Mouse (Mus musculus): Measurements from ENCODE around the gene Plekha4. TPM values are rescaled to one million over a fixed set of nuclear protein-coding genes. Genes with fewer than 3 reads are reported as not detected.

The Plekha4 gene
- polyA plus RNA-seq, 1 experiment: 3.3 TPM

GRCm38 (mm10) chr7:45565446-45565845 lies 39.3 kb downstream of the Plekha4 start:
- Histone ChIP-seq H3K4me1 (ENCODE audit: control insufficient read depth, insufficient read depth, insufficient read length, low read length) (peaks cover 4% of the 10 kb centered on the region; the same call in 1 of the 2 replicates), H3K4me3 (ENCODE audit: insufficient read depth, low read depth, low read length) (no peak overlapping the region), H3K27ac (replicated peaks; ENCODE audit: low read depth, low read length) (no peak overlapping the region)

- no peak overlapping the region for H3K4me3 ChIP-seq (ENCODE audit: insufficient read depth, low read depth, low read length)
- H3K4me1 ChIP-seq (ENCODE audit: control insufficient read depth, insufficient read depth, insufficient read length, low read length): peaks cover 9% of the 10 kb centered on the region
- no peak overlapping the region; the same call in 1 of the 2 replicates for H3K27ac ChIP-seq (replicated peaks; ENCODE audit: low read depth, low read length)
Measured at GRCm38 (mm10) chr7:45567112-45567779, 41.1 kb downstream of the Plekha4 start.

- Histone ChIP-seq H3K4me3 (ENCODE audit: insufficient read depth, low read depth, low read length) (peak overlapping the region; percentile 43), H3K4me1 (ENCODE audit: control insufficient read depth, insufficient read depth, insufficient read length, low read length) (peaks cover 9% of the 10 kb centered on the region), H3K27ac (replicated peaks; ENCODE audit: low read depth, low read length) (peak overlapping the region; percentile 44)
Measured at GRCm38 (mm10) chr7:45567780-45568516, 41.8 kb downstream of the Plekha4 start.

GRCm38 (mm10) chr7:45568601-45569473 lies 42.7 kb downstream of the Plekha4 start:
- H3K4me1 ChIP-seq (ENCODE audit: control insufficient read depth, insufficient read depth, insufficient read length, low read length): peaks cover 9% of the 10 kb centered on the region
- peak overlapping the region; percentile 19; the same call in 1 of the 2 replicates for H3K4me3 ChIP-seq (ENCODE audit: insufficient read depth, low read depth, low read length)
- no peak overlapping the region for H3K27ac ChIP-seq (replicated peaks; ENCODE audit: low read depth, low read length)

GRCm38 (mm10) chr7:45570103-45570741 lies 44.1 kb downstream of the Plekha4 start, which contains the start of gene Bcat2:
Bcat2 (plus strand) TSS chr7:45570153.
- Histone ChIP-seq H3K4me3 (ENCODE audit: insufficient read depth, low read depth, low read length) (peak within 1 kb of the TSS; percentile 77), H3K27ac (replicated peaks; ENCODE audit: low read depth, low read length) (peak within 1 kb of the TSS; percentile 67), H3K4me1 (ENCODE audit: control insufficient read depth, insufficient read depth, insufficient read length, low read length) (peaks cover 9% of the 10 kb centered on the region)

- H3K4me3 ChIP-seq (ENCODE audit: insufficient read depth, low read depth, low read length): no peak overlapping the region
- H3K27ac ChIP-seq (replicated peaks; ENCODE audit: low read depth, low read length): no peak overlapping the region
- peaks cover 13% of the 10 kb centered on the region for H3K4me1 ChIP-seq (ENCODE audit: control insufficient read depth, insufficient read depth, insufficient read length, low read length)
Measured at GRCm38 (mm10) chr7:45571966-45572365, 45.8 kb downstream of the Plekha4 start.

- Histone ChIP-seq H3K27ac (replicated peaks; ENCODE audit: low read depth, low read length) (no peak overlapping the region), H3K4me1 (ENCODE audit: control insufficient read depth, insufficient read depth, insufficient read length, low read length) (peaks cover 8% of the 10 kb centered on the region), H3K4me3 (ENCODE audit: insufficient read depth, low read depth, low read length) (no peak overlapping the region)
Measured at GRCm38 (mm10) chr7:45573954-45574353, 47.8 kb downstream of the Plekha4 start.

- Histone ChIP-seq H3K27ac (replicated peaks; ENCODE audit: low read depth, low read length) (no peak overlapping the region), H3K4me3 (ENCODE audit: insufficient read depth, low read depth, low read length) (no peak overlapping the region)
Measured at GRCm38 (mm10) chr7:45574472-45575379, 48.6 kb downstream of the Plekha4 start.

GRCm38 (mm10) chr7:45585923-45586322 lies 59.8 kb downstream of the Plekha4 start:
- Histone ChIP-seq H3K4me1 (ENCODE audit: control insufficient read depth, insufficient read depth, insufficient read length, low read length) (peaks cover 6% of the 10 kb centered on the region; the same call in 1 of the 2 replicates), H3K4me3 (ENCODE audit: insufficient read depth, low read depth, low read length) (no peak overlapping the region), H3K27ac (replicated peaks; ENCODE audit: low read depth, low read length) (no peak overlapping the region)

More at GRCm38 (mm10) chr7:45574472-45575379, 48.6 kb downstream of the Plekha4 start:
- H3K4me1 ChIP-seq (ENCODE audit: control insufficient read depth, insufficient read depth, insufficient read length, low read length): peaks cover 8% of the 10 kb centered on the region

- Histone ChIP-seq H3K27ac (replicated peaks; ENCODE audit: low read depth, low read length) (no peak overlapping the region), H3K4me3 (ENCODE audit: insufficient read depth, low read depth, low read length) (no peak overlapping the region), H3K4me1 (ENCODE audit: control insufficient read depth, insufficient read depth, insufficient read length, low read length) (peaks cover 6% of the 10 kb centered on the region; the same call in 1 of the 2 replicates)
Measured at GRCm38 (mm10) chr7:45587631-45588592, 61.8 kb downstream of the Plekha4 start.

- H3K27ac ChIP-seq (replicated peaks; ENCODE audit: low read depth, low read length): no peak overlapping the region
- peaks cover 6% of the 10 kb centered on the region; the same call in 1 of the 2 replicates for H3K4me1 ChIP-seq (ENCODE audit: control insufficient read depth, insufficient read depth, insufficient read length, low read length)
- peak overlapping the region; percentile 33 for H3K4me3 ChIP-seq (ENCODE audit: insufficient read depth, low read depth, low read length)
Measured at GRCm38 (mm10) chr7:45589173-45589572, 63.0 kb downstream of the Plekha4 start.

- peaks cover 6% of the 10 kb centered on the region; the same call in 1 of the 2 replicates for H3K4me1 ChIP-seq (ENCODE audit: control insufficient read depth, insufficient read depth, insufficient read length, low read length)
- no peak overlapping the region for H3K4me3 ChIP-seq (ENCODE audit: insufficient read depth, low read depth, low read length)
- H3K27ac ChIP-seq (replicated peaks; ENCODE audit: low read depth, low read length): no peak overlapping the region
Measured at GRCm38 (mm10) chr7:45589898-45590297, 63.8 kb downstream of the Plekha4 start.

- no peak overlapping the region for H3K27ac ChIP-seq (replicated peaks; ENCODE audit: low read depth, low read length)
- peaks cover under 1% of the 10 kb centered on the region; the same call in 1 of the 2 replicates for H3K4me1 ChIP-seq (ENCODE audit: control insufficient read depth, insufficient read depth, insufficient read length, low read length)
- no peak overlapping the region for H3K4me3 ChIP-seq (ENCODE audit: insufficient read depth, low read depth, low read length)
Measured at GRCm38 (mm10) chr7:45590874-45591273, 64.7 kb downstream of the Plekha4 start.

Data from brown adipose tissue, adult 24 weeks (tissue).